Mouse (Mus musculus): ENCODE measurements around the gene Dctn2.

DNA sequence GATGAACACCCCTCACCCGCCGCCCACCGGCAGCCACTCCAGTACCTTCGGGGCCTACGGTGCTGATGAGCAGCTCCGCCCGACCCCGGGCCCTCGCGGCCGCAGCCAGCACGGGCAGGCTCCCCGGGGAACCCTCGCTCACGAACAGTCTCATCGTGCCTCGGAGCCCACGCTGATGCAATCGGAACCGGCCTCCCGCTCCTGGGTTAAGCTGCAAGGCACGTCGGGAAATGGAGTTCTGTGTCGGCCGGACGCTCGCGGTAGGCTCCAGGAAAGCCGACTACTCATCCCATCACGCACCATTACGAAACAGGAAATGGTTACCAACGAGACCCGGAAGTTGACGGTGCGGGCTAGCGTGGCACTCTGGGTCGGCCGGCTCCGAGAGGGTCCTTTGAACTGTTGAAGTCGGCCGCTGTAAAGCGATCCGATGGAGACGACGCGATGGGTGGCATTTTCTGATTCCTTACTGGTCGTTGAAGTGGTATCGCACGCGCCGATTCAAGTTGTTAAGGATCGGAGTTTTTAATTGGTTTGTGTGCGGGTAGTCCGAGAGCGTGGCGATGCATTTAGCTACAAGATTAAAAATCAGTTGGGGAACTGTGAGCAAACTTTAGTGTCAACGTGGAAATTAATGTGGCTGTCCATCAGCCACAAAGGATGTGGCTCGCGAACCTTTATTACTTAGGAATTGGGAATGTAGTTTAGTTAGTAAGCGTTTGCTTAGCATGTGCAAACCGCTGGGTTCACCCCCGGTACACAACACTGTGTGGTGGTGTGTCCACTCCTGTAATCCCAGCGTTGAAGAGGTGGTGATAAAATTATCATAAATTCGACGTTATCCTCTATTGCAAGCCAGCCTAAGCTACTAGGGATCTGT lies 45.5 kb downstream of the Dctn2 start, which contains the start of gene Mars:
- TF ChIP-seq CTCF (IDR thresholded peaks at IDR 0.05; ENCODE audit: extremely low read depth, insufficient read depth, insufficient read length, insufficient replicate concordance): no peak
- no peak; the same call in none of the 2 replicates for TF ChIP-seq POLR2A (IDR thresholded peaks at IDR 0.05; ENCODE audit: low read depth, low read length)

Data from spleen, adult 2 months (tissue).